Mouse (Mus musculus) gonadal fat pad, adult 2 months (tissue): ENCODE data around the gene Hspb8. TPM values are rescaled to one million over a fixed set of nuclear protein-coding genes. Genes with fewer than 3 reads are reported as not detected.
"Not testable (repeated sequence)": the region's sequence is repeated elsewhere in the genome, so short reads cannot be mapped to it uniquely, and the experiment has no call there.

ENCODE experiments used
- DNase-seq: peaks from one replicate; pipeline ENCODE4 v3.0.0-alpha.2; 2012; ENCODE audit warnings: low read depth
- polyA plus RNA-seq: library from polyadenylated mRNA; depleted of rRNA; stranded (reverse); fragments of >200 nt; gene quantifications from 2 replicates; pipeline ENCODE4 v1.2.3, GENCODE M21; 2012; rRNA removed

Gene Hspb8
- polyA plus RNA-seq, 1 experiment: 117 TPM

DNA sequence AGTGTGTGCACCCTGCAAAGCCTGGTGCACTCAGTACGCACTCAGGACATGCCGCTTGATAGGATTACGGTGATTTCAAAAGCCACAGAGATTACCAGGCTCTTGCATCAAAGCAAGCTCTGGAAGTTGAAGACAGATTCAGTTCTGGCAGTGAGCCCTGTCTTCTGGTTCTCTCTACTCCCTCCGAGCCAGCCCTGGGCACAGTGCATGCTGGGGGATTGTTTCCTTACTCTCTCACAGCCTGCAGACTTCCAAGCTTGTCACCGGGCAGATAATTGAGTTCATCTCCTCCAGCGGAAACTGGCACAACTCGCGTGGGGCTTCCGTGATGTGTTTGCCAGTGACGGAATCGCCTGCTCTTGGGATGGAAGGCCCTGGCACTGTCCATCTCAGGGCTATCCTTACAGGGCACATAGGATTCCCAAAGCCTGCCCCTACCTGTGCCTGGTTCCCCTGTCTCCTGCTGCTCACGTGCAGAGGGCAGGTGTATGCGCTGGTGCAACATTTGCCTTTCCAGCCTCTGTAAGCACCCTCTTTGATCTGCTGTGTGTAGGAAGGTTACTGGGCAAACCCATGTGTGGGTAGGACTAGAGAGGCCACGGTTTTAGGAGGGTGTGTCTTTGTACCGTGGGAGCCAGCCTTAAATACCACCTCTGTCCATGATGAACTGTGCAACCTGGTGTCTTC lies 32.7 kb downstream of the Hspb8 start:
- no peak for DNase-seq

DNA sequence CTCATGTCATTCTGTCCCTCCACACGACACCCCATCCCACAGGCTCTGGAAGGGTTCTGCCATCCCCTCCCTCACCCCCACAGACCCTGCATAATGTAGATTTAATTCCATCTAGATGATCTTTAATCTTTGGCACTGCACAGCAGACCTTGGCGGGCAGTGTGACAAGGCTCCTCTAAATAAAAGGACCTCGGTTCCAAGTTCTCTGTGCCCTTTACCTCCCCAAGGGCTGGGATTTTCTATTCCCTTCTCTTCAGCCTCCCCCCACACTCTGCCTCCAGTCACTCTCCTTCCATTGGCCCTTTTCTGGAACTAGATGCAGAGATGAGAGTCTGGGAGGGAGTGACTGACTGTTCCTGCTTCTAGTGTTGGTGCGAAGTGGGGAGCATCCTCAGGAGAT lies 33.3 kb downstream of the Hspb8 start:
- DNase-seq: no peak

DNA sequence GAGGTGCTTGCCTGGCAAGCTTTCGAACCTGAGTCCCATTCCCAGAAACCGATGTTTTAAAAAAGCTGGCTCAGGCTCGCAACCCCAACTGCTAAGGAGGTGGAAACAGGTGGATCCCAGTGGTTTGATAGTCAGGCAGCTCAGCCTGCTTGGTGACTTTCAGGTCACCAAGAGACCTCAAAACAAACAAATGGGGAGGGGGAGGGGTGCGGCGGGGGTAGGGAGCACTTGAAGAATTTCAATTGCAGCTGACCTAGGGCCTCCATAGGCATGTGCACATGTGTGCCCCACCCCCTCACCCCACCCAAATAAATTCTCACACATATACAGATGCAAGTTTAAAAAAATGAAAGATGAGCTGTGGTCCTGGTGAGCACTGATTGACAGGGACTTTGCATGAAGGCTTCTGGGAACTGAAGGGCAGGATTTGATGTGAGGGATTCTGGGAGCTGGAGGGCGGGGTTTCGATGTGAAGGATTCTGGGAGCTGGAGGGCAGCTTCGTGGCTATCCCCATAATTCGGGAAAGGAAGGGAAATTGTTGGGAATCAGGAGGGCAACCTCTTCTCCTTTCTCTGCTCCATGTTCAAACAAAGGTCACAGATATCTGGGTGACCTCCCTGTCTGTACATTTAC lies 35.2 kb downstream of the Hspb8 start:
- DNase-seq: no peak

DNA sequence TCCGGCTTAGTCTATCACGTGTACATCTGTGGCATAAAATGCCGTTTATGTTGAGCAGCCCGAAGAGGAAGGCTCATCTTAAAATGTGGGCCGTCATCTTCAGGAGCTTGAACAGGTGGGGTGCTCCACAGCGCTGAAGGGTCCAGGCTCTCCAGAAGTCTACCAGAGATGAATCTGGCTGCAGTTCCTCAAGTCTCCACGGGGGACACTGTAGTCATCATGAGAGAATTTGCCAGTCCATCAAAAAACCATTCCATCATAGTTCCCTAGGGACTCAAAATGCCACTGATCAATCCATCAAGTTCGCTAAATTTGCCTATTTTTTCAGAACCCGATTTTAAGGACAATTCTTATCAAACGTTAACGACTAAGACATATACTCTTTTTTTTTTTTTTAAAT lies 36.6 kb downstream of the Hspb8 start:
- no peak for DNase-seq

GRCm38 (mm10) chr5:116382646-116383045 lies 40.0 kb downstream of the Hspb8 start:
- DNase-seq: not testable (repeated sequence)

DNA sequence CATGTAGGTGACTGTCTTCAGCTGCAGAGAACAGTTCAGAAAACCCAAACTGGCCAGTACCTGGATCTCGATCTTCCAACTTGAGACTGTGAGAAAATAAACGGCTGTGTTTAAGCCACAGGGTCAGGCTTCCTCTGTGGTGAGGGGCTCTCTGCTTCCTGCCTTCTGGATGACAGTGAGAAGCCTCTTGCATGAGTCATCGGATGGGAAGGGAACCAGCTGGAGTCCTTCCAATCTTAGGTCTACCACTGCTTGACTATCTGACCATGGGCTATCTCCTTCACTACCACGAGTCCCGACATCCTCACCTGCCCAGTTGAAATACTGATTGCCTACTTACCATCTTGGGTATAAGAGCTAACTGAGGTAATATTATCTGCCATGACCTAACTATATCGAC lies 40.9 kb downstream of the Hspb8 start:
- no peak for DNase-seq

DNA sequence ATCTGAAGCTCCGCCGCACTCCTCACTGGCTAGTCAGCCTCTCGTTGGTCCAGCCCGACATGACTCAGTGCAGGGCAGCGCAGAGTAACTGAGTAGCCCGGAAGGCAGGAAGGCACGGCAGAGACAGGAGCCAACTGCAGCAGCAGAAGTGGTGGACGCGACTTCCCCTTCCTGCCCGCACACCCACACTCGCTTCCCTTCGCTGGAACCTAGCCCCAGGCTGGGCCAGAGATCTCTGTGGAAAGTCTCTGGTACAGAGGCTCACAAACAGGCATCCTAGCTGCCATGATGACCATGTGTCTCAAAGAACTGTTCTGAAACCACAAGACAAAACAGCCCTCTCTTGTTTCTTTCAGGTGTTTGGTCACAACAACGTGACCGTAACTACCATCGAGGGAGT lies 41.4 kb downstream of the Hspb8 start:
- DNase-seq: no peak

DNA sequence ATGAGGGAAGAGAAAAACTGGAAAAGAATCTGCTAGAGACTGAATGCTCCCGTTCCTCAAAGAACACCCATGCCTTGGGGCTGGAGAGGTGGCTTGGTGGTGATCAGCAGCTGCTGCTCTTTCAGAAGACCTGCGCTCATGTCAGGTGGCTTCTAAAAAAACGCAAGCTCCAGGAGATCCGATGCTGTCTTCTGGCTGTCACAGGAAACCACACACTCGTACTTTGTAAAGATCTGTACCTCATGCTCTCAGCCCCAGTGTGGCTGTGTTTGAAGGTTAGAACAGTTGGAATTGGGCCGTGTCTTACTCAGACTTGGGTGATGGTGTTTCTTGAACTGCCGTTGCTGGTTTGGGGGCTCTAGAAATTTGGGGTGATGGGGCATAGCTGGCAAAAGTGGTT lies 42.3 kb downstream of the Hspb8 start:
- no peak for DNase-seq

DNA sequence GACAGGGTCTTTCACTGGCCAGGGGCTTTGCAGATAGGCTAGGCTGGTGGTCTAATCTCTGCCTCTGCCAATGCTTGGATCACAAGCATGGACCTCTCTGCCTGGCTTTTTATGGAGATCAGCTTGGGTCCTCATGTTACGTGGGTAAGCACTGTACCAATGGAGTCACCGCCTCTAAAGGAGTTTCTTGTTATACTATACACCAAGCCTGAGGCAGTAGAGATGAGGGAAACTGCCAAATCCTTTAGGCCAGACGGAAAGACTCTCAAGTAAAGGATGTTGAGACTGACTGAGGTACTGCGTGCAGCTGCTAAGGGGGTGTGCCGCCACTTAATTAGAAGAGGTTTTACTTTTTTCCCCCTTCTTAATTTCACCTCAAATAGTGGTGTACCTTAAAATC lies 43.8 kb downstream of the Hspb8 start:
- DNase-seq: no peak

GRCm38 (mm10) chr5:116367923-116368322 lies 54.7 kb downstream of the Hspb8 start:
- DNase-seq: no peak

GRCm38 (mm10) chr5:116366889-116367682 lies 55.6 kb downstream of the Hspb8 start:
- DNase-seq: no peak

GRCm38 (mm10) chr5:116361342-116361741 lies 61.3 kb downstream of the Hspb8 start:
- DNase-seq: no peak

GRCm38 (mm10) chr5:116360751-116361150 lies 61.9 kb downstream of the Hspb8 start:
- no peak for DNase-seq

Other genes with a start within 250 kb of the Hspb8 start
- 0.55 and 1.4 TPM in 2 replicates for gene Ccdc60, start 133.9 kb downstream of the Hspb8 start, polyA plus RNA-seq
- gene Srrm4, start 169.0 kb upstream of the Hspb8 start, polyA plus RNA-seq: 0.32 and 0.43 TPM in 2 replicates